Mouse (Mus musculus): Measurements from ENCODE around the gene Prkaca.
A peak's percentile ranks its signal among the peaks of the same experiment; 100 is the strongest.

DNA sequence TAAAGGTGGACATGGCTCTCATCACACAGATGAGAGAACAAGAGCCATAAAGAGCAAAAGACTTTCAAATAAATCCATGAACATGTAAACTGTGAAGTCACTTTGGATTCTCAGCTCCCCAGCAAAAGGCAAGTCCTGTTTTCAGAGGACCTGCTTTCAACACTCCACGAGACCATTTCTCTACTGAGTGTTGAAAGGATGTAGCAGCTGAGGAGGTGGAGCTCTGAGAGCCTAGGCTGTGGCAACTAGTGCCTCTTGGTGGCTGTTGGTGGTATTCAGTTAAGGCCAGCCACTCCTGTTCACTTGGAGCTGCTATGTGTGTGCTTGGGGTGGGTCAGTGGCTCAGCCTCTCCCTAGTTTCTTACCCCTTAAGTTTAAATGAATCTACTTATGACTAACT is 16.0 kb upstream of the Prkaca start:
- TF ChIP-seq EP300 (optimal IDR thresholded peaks at IDR 0.05) (no peak), CTCF (IDR thresholded peaks at IDR 0.05; ENCODE audit: low read depth) (peak; percentile 54)

Data from stomach, postnatal 0 days (tissue).